Mouse (Mus musculus): Measurements from ENCODE around the gene Matn4.

Gene Matn4

DNA sequence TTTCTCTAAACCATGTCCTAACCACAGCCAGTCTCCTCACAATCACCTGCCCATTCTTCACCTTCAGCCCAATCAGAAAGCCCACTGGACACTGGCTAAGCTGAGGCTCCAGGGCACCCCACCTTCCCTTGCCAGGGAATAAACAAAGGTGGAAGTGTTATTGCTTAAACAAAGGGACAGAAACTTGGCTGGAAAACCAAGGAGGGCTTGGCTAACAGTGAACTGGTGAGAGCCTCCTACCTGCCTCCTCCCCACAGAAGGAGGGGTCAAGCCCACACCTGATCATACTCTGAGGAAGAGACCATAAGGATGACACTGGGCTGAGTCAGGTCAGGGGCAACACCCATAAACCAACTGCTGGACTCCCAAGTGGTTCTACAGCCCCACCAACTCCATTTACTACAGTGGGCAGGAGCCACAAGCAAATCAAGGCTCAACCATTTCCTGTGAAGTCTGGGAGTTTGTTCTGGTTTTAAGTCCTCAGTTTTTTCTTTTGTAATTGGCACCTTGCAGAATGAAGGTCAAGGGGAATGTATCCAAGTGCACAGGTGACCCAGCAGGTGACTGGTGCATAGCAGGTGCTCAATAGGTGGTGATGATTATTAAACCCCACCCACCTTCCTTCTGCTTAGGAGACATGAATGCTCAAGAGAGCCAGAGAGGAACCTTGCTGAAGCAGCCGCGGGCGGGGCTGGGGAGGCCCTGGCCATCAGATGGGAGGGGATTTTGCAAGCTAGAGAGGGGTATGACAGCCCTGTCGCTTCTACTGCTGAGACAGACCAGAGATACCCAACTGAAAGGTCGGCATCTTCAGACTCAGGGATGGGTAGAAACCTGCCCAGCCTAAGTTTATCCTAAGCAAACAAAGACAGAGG, 30.5 kb upstream of the Matn4 start:
- no peak for DNase-seq

GRCm38 (mm10) chr2:164434681-164435080, 29.7 kb upstream of the Matn4 start:
- DNase-seq: no peak

DNA sequence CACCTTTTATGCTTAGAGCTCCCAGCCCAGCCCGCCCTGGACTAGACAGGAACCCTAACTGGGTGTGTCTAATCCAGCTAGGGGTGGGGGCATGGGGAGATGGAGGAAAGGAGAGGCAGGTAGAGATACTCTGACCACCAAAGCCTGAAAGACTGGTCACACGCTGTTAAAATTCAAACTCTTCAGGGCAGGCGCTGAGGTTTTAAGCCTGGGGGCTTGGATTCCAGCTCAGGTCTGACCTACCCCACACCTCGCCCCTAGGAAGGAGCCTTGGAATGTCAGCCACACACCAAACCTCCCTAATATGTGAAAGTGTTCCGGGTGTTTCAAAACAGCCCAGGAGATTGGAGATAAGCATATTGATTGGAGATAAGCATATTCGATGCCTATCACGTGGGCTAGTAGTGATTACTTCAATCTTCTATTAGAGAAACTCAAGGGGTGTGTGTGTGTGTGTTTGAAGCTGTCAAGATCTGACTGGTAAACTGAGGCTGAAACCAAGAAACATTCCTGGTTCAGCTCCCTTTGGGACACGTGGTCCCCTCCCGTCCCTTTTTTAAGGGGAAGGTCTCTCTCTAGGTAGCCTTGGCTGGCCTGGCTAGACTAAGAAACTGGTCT, 28.4 kb upstream of the Matn4 start:
- DNase-seq: no peak

DNA sequence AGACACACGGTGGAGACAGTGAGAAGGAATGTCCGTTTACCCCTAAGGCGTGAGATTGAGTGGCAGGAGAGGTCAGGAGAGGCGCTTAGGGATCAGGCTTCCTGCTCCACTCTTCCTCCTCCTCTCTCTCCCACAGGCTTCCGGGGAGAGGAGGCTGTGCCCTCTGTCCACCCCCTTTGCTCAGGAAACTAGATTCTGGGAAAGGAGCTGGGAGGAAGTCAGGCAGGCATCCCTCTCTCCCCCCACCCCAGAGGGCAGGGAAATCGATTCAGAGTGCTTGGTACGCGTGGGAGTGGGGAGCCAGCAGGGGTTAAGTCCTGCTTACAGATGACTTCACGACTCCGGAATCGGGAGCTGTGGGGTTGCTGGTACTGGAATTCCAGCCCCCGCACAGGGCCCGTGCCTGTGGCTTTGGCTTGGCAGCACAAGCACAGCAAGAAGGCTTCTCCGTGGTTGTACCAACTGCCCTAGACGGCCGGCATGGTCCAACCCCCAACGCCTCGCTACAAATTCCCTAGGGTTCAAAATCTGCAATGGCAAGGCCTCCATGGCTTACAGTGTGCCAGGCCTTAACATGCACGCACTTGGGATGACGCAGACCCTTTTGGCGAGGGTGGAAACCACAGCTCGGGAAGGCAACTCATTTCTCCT, 27.7 kb upstream of the Matn4 start:
- no peak for DNase-seq

GRCm38 (mm10) chr2:164431676-164432465, 26.9 kb upstream of the Matn4 start:
- no peak for DNase-seq

GRCm38 (mm10) chr2:164430697-164431096, 25.7 kb upstream of the Matn4 start:
- DNase-seq: no peak

DNA sequence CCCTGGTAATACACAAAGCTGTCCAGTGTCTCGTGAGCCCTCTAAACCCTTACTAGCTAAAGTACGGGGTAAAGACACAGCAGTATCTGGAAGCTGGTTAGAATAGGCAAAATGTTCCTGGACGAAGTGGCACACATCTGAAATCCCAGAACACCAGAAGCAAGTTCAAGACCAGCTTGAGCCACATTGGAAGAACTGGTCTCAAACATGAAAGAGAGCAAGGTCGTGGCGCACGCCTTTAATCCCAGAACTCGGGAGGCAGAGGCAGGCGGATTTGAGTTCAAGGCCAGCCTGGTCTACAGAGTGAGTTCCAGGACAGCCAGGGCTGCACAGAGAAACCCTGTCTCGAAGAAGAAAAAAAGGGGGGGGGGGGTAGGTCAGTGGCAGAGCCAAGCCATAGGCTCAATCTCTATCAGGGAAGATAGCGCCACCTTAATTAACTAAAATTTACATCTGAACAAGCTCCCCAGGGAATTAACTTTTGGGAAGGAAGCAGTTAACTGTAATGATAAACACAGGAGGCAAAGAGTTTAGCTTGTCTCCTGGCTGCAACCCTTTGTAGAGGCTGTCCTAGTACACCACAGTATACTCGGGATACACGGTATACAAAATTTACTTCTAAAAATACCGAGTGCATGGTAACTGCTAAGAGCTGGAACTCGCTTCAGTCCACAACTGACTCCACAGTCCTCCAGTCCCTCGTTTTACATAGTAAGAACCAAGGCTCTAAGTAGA, 25.1 kb upstream of the Matn4 start:
- DNase-seq: no peak

GRCm38 (mm10) chr2:164428451-164428850, 23.5 kb upstream of the Matn4 start:
- no peak for DNase-seq

DNA sequence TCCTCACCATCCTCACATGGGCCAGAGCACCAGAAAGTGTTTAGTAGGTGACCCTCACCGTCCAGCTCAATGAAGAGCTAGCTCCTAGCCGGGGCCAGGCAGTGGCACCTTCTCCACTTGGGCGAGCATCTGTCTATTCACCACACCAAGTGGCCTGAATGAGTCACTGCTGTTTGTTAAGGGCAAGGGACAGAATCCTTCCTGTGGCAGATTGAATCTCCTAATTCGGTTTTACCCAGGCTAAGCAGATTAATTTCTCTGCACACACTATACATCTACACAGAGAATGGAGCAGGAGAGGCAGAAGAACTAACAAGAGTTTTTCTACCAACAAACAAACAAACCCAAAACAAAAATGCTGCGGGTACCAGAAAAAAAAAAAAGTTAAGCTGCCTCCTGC, 22.0 kb upstream of the Matn4 start:
- no peak for DNase-seq

- no peak for DNase-seq
Observed at GRCm38 (mm10) chr2:164426121-164426520, 21.2 kb upstream of the Matn4 start.

- no peak for DNase-seq
Observed at GRCm38 (mm10) chr2:164425401-164425800, 20.4 kb upstream of the Matn4 start.

- no peak for DNase-seq
Observed at GRCm38 (mm10) chr2:164424406-164424805, 19.4 kb upstream of the Matn4 start.

GRCm38 (mm10) chr2:164423464-164423863, 18.5 kb upstream of the Matn4 start:
- peak; percentile 16 for DNase-seq

DNA sequence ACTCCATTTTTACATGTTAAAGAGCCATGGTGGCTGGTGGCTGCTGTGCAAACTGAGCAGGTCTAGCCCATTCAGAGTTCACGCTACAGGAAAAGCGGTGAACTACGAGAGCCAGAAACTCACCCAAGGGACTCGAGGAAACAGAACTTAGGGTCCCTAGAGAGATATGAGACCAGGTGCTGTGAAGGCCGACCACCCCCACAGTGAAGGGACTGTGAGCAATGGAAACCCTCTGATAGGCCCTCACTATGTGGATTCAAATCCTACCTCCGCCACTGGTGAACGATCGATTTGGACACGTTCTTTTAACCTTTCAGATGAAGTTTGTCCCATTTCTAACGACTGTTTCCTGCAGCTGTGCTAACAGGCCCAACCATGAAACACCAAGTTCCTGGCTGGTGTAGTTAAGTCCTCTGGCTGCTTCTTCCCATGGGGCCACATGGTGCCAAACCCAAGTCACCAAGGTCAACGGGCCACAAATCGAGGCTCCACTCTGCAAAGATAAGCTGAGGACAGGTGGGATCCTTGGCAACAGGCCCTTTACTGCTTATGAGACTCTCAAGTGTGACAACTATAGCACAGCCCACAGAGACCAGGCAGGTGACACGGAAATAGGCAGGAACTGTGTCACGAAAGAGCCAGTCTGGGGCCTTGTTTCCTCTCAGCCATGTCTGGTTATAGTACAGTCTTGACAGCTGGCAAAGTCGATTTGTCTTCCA, 17.9 kb upstream of the Matn4 start:
- no peak for DNase-seq

DNA sequence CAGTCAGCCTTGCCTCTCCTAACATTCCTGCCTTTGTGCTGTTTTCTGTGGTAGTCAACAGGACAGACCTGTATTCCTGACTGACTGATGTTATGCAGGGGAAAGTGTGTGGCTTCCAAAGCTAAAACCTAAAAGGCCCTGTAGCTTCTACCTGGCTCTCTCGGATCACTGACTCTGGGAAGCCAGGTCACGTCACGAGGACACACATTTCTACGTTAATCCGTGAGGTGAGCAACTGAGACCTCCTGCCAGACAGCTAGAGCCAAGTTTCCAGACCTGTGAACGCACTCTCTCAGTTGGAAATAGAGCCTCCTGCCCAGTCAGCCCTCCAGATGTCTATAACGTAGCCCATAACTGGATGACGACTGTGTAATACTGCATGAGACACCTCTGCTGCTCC, 17.0 kb upstream of the Matn4 start:
- DNase-seq: no peak

DNA sequence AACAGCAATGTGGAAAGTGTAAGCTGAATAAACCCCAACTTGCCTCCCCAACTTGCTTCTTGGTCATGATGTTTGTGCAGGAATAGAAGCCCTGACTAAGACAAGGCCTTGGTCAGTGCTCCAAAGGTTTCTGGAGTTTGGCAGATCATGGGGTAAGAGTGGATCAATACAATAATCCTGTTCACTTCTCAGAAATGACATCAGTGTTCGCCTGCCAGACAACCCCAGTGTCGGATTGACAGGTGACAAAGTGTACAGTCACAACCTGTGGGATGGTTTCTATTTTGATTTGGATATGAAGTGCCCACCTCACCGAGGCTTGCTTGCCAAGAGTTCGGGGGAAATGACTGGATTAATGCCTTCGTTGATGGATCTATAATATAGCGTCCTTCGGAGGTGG, 16.3 kb upstream of the Matn4 start:
- DNase-seq: no peak

- DNase-seq: no peak
Observed at GRCm38 (mm10) chr2:164419489-164419888, 14.5 kb upstream of the Matn4 start.

DNA sequence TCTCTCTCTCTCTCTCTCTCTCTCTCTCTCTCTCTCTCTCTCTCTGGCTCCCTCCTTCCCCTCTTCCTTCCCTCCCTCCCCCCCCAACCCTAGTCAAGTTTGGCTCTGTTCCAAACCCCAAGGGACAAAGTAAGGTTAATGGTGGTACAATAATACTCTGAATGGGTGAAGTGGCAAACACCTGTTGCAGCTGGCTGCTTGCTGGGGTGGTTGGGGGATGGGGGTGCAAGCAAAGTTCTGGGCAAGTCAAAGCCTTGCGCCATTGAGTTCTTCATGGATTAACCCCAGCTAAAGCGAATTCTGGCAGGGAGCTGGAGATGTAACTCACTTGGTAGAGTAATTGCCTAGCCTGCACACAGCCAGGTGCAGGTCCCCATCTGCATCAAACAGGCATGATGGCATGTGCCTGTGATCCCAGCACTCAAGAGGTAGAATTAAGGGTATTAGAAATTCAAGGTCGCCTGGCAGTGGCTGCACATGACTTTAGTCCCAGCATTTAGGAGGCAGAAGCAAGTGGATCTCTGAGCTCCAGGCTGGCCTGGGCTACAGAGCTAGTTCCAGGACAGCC, 13.4 kb upstream of the Matn4 start:
- DNase-seq: no peak

DNA sequence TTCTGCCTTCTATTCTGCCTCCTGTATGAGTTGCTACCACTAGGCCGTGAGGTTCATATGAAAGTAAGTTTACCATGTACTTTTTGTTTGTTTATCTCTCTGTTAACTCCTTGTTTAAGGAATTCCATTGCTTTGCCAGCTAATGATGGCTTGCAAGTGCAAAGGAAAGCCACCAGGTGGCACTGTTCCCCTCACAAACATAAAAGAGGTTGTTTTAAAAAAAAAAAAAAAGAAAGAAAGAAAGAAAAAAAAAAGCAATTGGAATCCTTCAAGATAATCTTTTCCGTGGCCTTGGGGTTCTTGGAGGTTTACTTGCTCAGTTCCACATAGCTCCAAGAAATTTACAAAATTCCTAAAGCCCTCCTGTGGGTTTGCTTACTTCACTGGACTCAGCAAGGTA, 12.2 kb upstream of the Matn4 start:
- no peak for DNase-seq

DNA sequence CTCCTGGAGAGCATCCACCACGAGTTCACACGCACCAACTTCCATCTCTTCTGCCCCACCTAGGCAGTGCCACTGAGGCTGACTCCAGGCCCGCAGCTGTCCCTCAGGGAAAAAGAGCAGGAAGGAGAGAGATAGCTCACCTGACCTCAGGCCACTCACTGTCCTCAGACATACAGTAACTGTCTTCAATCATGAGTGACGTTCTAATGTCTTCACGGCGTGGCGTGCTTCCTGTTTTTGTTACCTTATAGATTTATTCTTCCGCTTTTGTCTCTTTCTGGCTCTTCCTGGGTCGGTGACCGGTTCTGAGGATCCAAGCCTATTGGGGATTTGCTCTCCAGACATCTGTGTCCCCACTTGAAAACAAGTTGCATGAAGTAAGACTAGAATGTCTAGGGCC, 9.6 kb upstream of the Matn4 start:
- no peak for DNase-seq

- DNase-seq: no peak
Observed at GRCm38 (mm10) chr2:164414167-164414566, 9.2 kb upstream of the Matn4 start.

All from cerebellum, adult 11-12 months (tissue).